Mouse (Mus musculus): ENCODE data around the gene Mark4.

GRCm38 (mm10) chr7:19464367-19465307, 6.0 kb upstream of the Mark4 start:
- no peak for TF ChIP-seq EP300 (IDR thresholded peaks at IDR 0.05)
- TF ChIP-seq CTCF (IDR thresholded peaks at IDR 0.05): no peak

All from lung, postnatal 0 days (tissue).